27 mouse cellular contexts compared by ENCODE assay signal in the genomic region with DNA sequence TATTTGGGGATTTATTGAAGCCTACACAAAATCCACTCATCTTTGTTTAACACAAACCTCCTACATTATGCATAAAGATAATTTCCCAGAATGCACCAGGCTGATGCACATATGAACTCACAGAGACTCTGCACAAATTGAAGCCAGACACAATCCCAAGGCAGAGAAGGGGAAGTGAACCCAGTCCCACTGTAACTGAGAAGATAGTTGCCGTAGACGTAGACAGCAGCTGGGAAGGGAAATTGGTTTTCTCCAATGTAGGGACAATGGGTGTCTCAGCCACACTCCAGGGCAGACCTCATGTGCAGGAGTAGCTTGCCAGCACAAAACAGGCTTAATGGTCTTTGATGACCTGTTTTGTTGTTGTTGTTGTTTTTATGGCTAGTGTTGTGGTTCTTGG. TPM values are rescaled to one million over a fixed set of nuclear protein-coding genes. Genes with fewer than 3 reads are reported as not detected.
DNase-seq lines count a peak whose midpoint lies in the region; ATAC-seq and TF ChIP-seq lines count a peak whose summit lies in the region.
"Had no signal": no experiment of that assay in that cellular context is flagged by ENCODE, and none has a peak within 500 bp of the region (broad histone marks: within the 10 kb centered on the region; RNA-seq: fewer than 3 reads in every experiment).

No protein-coding gene starts in this region.

- no peak for TF ChIP-seq POLR2A in MEL (IDR thresholded peaks at IDR 0.05; ENCODE audit: control insufficient read depth in 1 of 2, insufficient read depth in 1 of 2, low read depth in 1 of 2, low read length in 2 of 2, poor library complexity in 1 of 2)

- no peaks in the 10 kb centered on the region for H3K36me3 ChIP-seq in MEL (ENCODE audit: control insufficient read depth in 1 of 2, insufficient read depth in 2 of 2, low read length in 2 of 2)
- H3K36me3 ChIP-seq in forebrain, embryonic 11.5 days (ENCODE audit: control insufficient read depth, insufficient read depth, low read length): no peaks in the 10 kb centered on the region
- no peaks in the 10 kb centered on the region for H3K36me3 ChIP-seq in hindbrain, postnatal 0 days (ENCODE audit: insufficient read depth, low read length)
- H3K36me3 ChIP-seq: embryonic facial prominence, embryonic 13.5 days; embryonic facial prominence, embryonic 15.5 days; forebrain, embryonic 10.5 days; forebrain, embryonic 15.5 days; G1E had no signal

- DNase-seq in MEL (ENCODE audit: low read depth, low spot score): peak; percentile 10
- DNase-seq in forebrain, embryonic 11.5 days (ENCODE audit: low spot score): no peak
- no peak for DNase-seq in hindbrain, postnatal 0 days (ENCODE audit: low spot score)
- no peak for DNase-seq in adrenal gland, postnatal 25 days
- DNase-seq: adrenal gland, adult 2 months; adrenal gland, postnatal 10 days; adrenal gland, postnatal 36 days; B cell, adult 2 months; cerebellum, adult 11-12 months; cerebellum, adult 2 months; cerebellum, adult 9-10 months; cerebellum, postnatal 10 days; cerebellum, postnatal 25 days; embryo, embryonic 11 days; forebrain, postnatal 0 days had no signal

- ATAC-seq in common myeloid progenitor, adult 5-6 weeks (replicated peaks; ENCODE audit: low read depth, poor library complexity, severe bottlenecking): 0 out of 2 replicates have a peak, but pooled peaks have one; percentile 22
- peak; percentile 73 for ATAC-seq in megakaryocyte, adult 5-6 weeks (ENCODE audit: poor library complexity, severe bottlenecking)
- no peak for ATAC-seq in forebrain, embryonic 11.5 days (replicated peaks; ENCODE audit: low FRiP score)
- no peak for ATAC-seq in hindbrain, postnatal 0 days
- ATAC-seq: CD4-positive, CD25-positive, alpha-beta regulatory T cell, adult 4 months; forebrain, embryonic 13.5 days; forebrain, embryonic 15.5 days; forebrain, postnatal 0 days; Patski had no signal

- no peaks in the 10 kb centered on the region for H3K79me2 ChIP-seq in MEL (ENCODE audit: control insufficient read depth, insufficient read depth, low read length, poor library complexity)

- TF ChIP-seq RAD21 in MEL (IDR thresholded peaks at IDR 0.05; ENCODE audit: low read depth, low read length): no peak

- H3K4me2 ChIP-seq in forebrain, embryonic 11.5 days (ENCODE audit: low read depth, low read length, severe bottlenecking): no peak overlapping the region
- no peak overlapping the region for H3K4me2 ChIP-seq in hindbrain, postnatal 0 days (ENCODE audit: low read depth, low read length)
- H3K4me2 ChIP-seq: embryonic facial prominence, embryonic 13.5 days; embryonic facial prominence, embryonic 15.5 days; forebrain, embryonic 13.5 days; forebrain, embryonic 15.5 days had no signal

- H3K9me3 ChIP-seq in MEL (replicated peaks; ENCODE audit: insufficient read depth, low read length): no peaks in the 10 kb centered on the region
- H3K9me3 ChIP-seq in forebrain, embryonic 11.5 days (ENCODE audit: control insufficient read depth, low read length): no peaks in the 10 kb centered on the region
- H3K9me3 ChIP-seq in hindbrain, postnatal 0 days (ENCODE audit: low read length): no peaks in the 10 kb centered on the region
- H3K9me3 ChIP-seq: embryonic facial prominence, embryonic 13.5 days; embryonic facial prominence, embryonic 15.5 days; forebrain, embryonic 10.5 days; forebrain, embryonic 13.5 days; forebrain, embryonic 15.5 days; G1E had no signal

- H3K4me3 ChIP-seq in MEL (ENCODE audit: control insufficient read depth in 1 of 2, insufficient read depth in 1 of 2, low read depth in 2 of 2, low read length in 2 of 2): no peak overlapping the region
- H3K4me3 ChIP-seq in forebrain, embryonic 11.5 days (ENCODE audit: low read depth, low read length): no peak overlapping the region
- no peak overlapping the region for H3K4me3 ChIP-seq in hindbrain, postnatal 0 days (ENCODE audit: low read length)
- H3K4me3 ChIP-seq: embryonic facial prominence, embryonic 13.5 days; embryonic facial prominence, embryonic 15.5 days; erythroblast, embryonic 14.5 days; forebrain, embryonic 10.5 days; forebrain, embryonic 13.5 days; forebrain, embryonic 15.5 days had no signal

- no peak overlapping the region for H3K27ac ChIP-seq in MEL (ENCODE audit: control insufficient read depth, low read depth, low read length)
- no peak overlapping the region for H3K27ac ChIP-seq in forebrain, embryonic 11.5 days (ENCODE audit: low read depth, low read length)
- no peak overlapping the region for H3K27ac ChIP-seq in hindbrain, postnatal 0 days
- H3K27ac ChIP-seq: embryonic facial prominence, embryonic 13.5 days; embryonic facial prominence, embryonic 15.5 days; forebrain, embryonic 10.5 days; forebrain, embryonic 13.5 days; forebrain, embryonic 15.5 days had no signal

- no peak for TF ChIP-seq CTCF in MEL (IDR thresholded peaks at IDR 0.05 in 2 of 3, conservative IDR thresholded peaks at IDR 0.05 in 1 of 3; ENCODE audit: control insufficient read depth in 1 of 3, insufficient read depth in 1 of 3, low read depth in 2 of 3, low read length in 3 of 3, poor library complexity in 1 of 3, severe bottlenecking in 1 of 3)
- TF ChIP-seq CTCF in hindbrain, postnatal 0 days (IDR thresholded peaks at IDR 0.05; ENCODE audit: low read depth): no peak

- no peak overlapping the region for H3K9ac ChIP-seq in MEL (ENCODE audit: control insufficient read depth, low read depth, low read length, poor library complexity, severe bottlenecking)
- no peak overlapping the region for H3K9ac ChIP-seq in forebrain, embryonic 11.5 days (ENCODE audit: low read length)
- no peak overlapping the region for H3K9ac ChIP-seq in hindbrain, postnatal 0 days (replicated peaks; ENCODE audit: low read length)
- H3K9ac ChIP-seq: embryonic facial prominence, embryonic 13.5 days; embryonic facial prominence, embryonic 15.5 days; forebrain, embryonic 13.5 days; forebrain, embryonic 15.5 days; forebrain, postnatal 0 days had no signal

- H3K27me3 ChIP-seq in MEL (ENCODE audit: control insufficient read depth in 1 of 2, insufficient read depth in 2 of 2, low read length in 2 of 2): no peaks in the 10 kb centered on the region
- H3K27me3 ChIP-seq in forebrain, embryonic 11.5 days (ENCODE audit: control insufficient read depth, insufficient read depth, low read length): no peaks in the 10 kb centered on the region
- H3K27me3 ChIP-seq in hindbrain, postnatal 0 days (ENCODE audit: insufficient read depth, low read length): no peaks in the 10 kb centered on the region
- H3K27me3 ChIP-seq: CH12.LX; embryonic facial prominence, embryonic 13.5 days; embryonic facial prominence, embryonic 15.5 days; forebrain, embryonic 13.5 days; forebrain, embryonic 15.5 days; Patski had no signal

- WGBS in forebrain, embryonic 11.5 days: 77% methylated on average over 2 of the region's 2 CpGs
- 84% methylated on average over 2 of the region's 2 CpGs for WGBS in hindbrain, postnatal 0 days

- TF ChIP-seq EP300 in MEL (IDR thresholded peaks at IDR 0.05; ENCODE audit: low read depth in 1 of 2, low read length in 2 of 2): no peak

- H3K4me1 ChIP-seq in MEL (ENCODE audit: control insufficient read depth in 1 of 2, insufficient read depth in 2 of 2, low read length in 2 of 2): no peaks in the 10 kb centered on the region
- no peaks in the 10 kb centered on the region for H3K4me1 ChIP-seq in forebrain, embryonic 11.5 days (replicated peaks; ENCODE audit: control insufficient read depth, insufficient read depth, low read length)
- no peaks in the 10 kb centered on the region for H3K4me1 ChIP-seq in hindbrain, postnatal 0 days (ENCODE audit: insufficient read depth, low read length)
- H3K4me1 ChIP-seq: embryonic facial prominence, embryonic 13.5 days; embryonic facial prominence, embryonic 15.5 days; forebrain, embryonic 13.5 days; forebrain, embryonic 15.5 days had no signal

TF ChIP-seq in MEL, 35 proteins besides CTCF, POLR2A, EP300 and RAD21:
- TF ChIP-seq CHD1 (IDR thresholded peaks at IDR 0.05; ENCODE audit: low read depth, low read length): no peak
- TF ChIP-seq CHD2 (IDR thresholded peaks at IDR 0.05; ENCODE audit: low read length): no peak
- TF ChIP-seq ZKSCAN1 (IDR thresholded peaks at IDR 0.05; ENCODE audit: low read depth, low read length): no peak
- TF ChIP-seq MYB (IDR thresholded peaks at IDR 0.05; ENCODE audit: low read depth, low read length): no peak
- TF ChIP-seq USF2 (IDR thresholded peaks at IDR 0.05; ENCODE audit: borderline replicate concordance in 1 of 2, insufficient read depth in 1 of 2, low read depth in 1 of 2, low read length in 2 of 2): no peak
- no peak for TF ChIP-seq GABPA (IDR thresholded peaks at IDR 0.05; ENCODE audit: low read depth, low read length)
TF ChIP-seq in MEL: peak in this region for 0.

RNA-seq across cellular contexts. Expression of a gene that starts 55.4 kb away (rescaled TPM):
- 9.1 and 11.8 TPM in 2 replicates for total RNA-seq in MEL (2012; rRNA removed)
- polyA plus RNA-seq in MEL (2012; ENCODE audit: insufficient read depth in 1 of 2, insufficient read length in 2 of 2, low read depth in 1 of 2, low replicate concordance in 2 of 2, missing spikeins in 1 of 2): 10 to 100 TPM; 23.4 to 28.0 TPM
- total RNA-seq in common myeloid progenitor, adult 5-6 weeks (2017): 70.1 and 74.2 TPM in 2 replicates
- 71.3 and 72.2 TPM in 2 replicates for total RNA-seq in megakaryocyte, adult 5-6 weeks (2015)
- 56.4 and 61.7 TPM in 2 replicates for total RNA-seq in megakaryocyte, adult 5-6 weeks (2017)
- polyA plus RNA-seq in forebrain, embryonic 11.5 days (2014; fragmentation: Nextera tagmentation; extraction: Ambion mirVana): 28.3 and 29.1 TPM in 2 replicates
- total RNA-seq in hindbrain, postnatal 0 days (2014; rRNA removed): 86.1 and 89.3 TPM in 2 replicates
- 54.1 and 57.3 TPM in 2 replicates for polyA plus RNA-seq in hindbrain, postnatal 0 days (2015; fragmentation: Nextera tagmentation; extraction: Ambion mirVana)
- total RNA-seq in adrenal gland, postnatal 25 days (2021): 66.3 and 82.4 TPM in 2 replicates

Comparison
In these comparisons a context has a peak if more than half of its experiments do, and no peak if none do; other contexts are left out.
1. ATAC-seq: peak in common myeloid progenitor, adult 5-6 weeks (single experiment) and megakaryocyte, adult 5-6 weeks (single experiment); none in forebrain, embryonic 11.5 days (single experiment) and hindbrain, postnatal 0 days (single experiment).